Mouse (Mus musculus) ovary, postnatal 14 days (tissue): Measurements from ENCODE around the gene Olfr1510.
"Not testable (repeated sequence)": the region's sequence is repeated elsewhere in the genome, so short reads cannot be mapped to it uniquely, and the experiment has no call there.

Source experiments
- DNase-seq: peaks from one replicate; pipeline ENCODE4 v3.0.0; 2022; ENCODE audit warnings: low spot score

Gene Olfr1510

GRCm38 (mm10) chr14:52414273-52414672 is at the start of gene Olfr1510:
Gene Olfr1510, minus strand, starts transcription at chr14:52414373.
- DNase-seq = no peak

- no peak for DNase-seq
These were observed 47.8 kb upstream of the Olfr1510 start for GRCm38 (mm10) chr14:52461928-52462327.

- DNase-seq = no peak
These were observed 37.0 kb upstream of the Olfr1510 start for GRCm38 (mm10) chr14:52451138-52451537.

- no peak for DNase-seq
These were observed 28.5 kb upstream of the Olfr1510 start, which contains the start of gene Olfr1509 for GRCm38 (mm10) chr14:52442690-52443089. Gene Olfr1509, plus strand, starts transcription at chr14:52442990.

GRCm38 (mm10) chr14:52427686-52428085 is 13.5 kb upstream of the Olfr1510 start:
- no peak for DNase-seq

- not testable (repeated sequence) for DNase-seq
These were observed 3.8 kb downstream of the Olfr1510 start for GRCm38 (mm10) chr14:52410142-52410919.

- no peak for DNase-seq
These were observed 16.9 kb downstream of the Olfr1510 start, which contains the start of gene Olfr1511 for GRCm38 (mm10) chr14:52397279-52397678. Gene Olfr1511, minus strand, starts transcription at chr14:52397379.

- not testable (repeated sequence) for DNase-seq
These were observed 23.9 kb downstream of the Olfr1510 start for GRCm38 (mm10) chr14:52390084-52390848.

- no peak for DNase-seq
These were observed 35.1 kb downstream of the Olfr1510 start, which contains the start of gene Olfr1512 for GRCm38 (mm10) chr14:52379068-52379467. Gene Olfr1512, minus strand, starts transcription at chr14:52379168.

- no peak for DNase-seq
These were observed 45.4 kb downstream of the Olfr1510 start for GRCm38 (mm10) chr14:52368741-52369140.
